Mouse (Mus musculus): ENCODE results near the gene 1810062G17Rik.

DNA sequence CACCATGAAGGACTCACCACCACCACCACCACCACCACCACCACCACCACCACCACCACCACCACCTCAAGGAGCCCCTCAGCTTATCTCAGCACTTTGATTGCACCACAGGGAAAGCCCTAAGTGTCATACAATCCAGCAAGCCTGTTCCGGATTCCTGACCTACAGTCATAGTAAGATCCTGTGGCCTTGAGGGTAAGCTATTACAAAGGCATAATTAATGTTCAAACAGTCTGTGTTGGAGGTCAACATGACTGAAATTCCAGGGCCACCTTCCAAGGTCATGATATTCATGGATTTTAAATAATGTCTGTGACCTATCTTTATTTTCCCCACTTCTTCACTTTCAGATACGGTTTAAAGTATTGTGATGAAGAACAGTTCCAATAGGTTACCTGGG, 4.7 kb downstream of the 1810062G17Rik start:
- TF ChIP-seq EP300 (IDR thresholded peaks at IDR 0.05; ENCODE audit: insufficient read depth, low read depth, low read length) (no peak), CTCF (IDR thresholded peaks at IDR 0.05; ENCODE audit: low read depth, low read length) (no peak), POLR2A (IDR thresholded peaks at IDR 0.05; ENCODE audit: insufficient read depth, low read length) (no peak)

Data from ES-Bruce4 (cell line).